Mouse (Mus musculus): ENCODE data around the gene Chuk. TPM values are rescaled to one million over a fixed set of nuclear protein-coding genes. Genes with fewer than 3 reads are reported as not detected.
"Not testable (repeated sequence)": the region's sequence is repeated elsewhere in the genome, so short reads cannot be mapped to it uniquely, and the experiment has no call there.

Gene Chuk
- polyA plus RNA-seq, 1 experiment from 2014 or later, result 19.2 TPM

DNA sequence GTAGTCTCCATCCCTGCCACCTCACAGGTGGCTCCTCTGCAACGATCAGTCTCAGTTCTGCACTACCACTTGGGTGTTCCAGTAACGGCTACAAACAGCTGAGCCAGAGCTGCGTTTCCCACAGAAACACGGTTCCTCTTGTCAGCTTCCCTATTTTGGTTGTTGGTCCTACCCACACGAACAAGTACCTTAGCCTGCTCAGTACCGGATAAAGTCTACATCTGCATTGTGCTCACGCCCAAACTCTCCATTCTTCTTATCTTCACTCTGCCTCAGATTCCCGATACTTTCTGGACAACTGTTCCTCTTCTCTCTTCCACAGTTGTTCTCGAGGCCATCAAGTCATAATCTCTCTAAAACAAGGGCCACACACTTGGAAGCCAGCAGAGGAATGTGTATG is 37.1 kb upstream of the Chuk start:
- peaks cover 18% of the 10 kb centered on the region for H3K4me1 ChIP-seq (ENCODE audit: control insufficient read depth, low read depth, low read length)
- WGBS (ENCODE audit: insufficient replicate concordance), result 28% methylated on average over 9 of the region's 9 CpGs
- H3K4me2 ChIP-seq (ENCODE audit: low read depth, low read length), result no peak overlapping the region
- ATAC-seq (ENCODE audit: low read depth), result no peak
- H3K27ac ChIP-seq (ENCODE audit: low read length), result no peak overlapping the region
- no peaks in the 10 kb centered on the region for H3K27me3 ChIP-seq (ENCODE audit: control insufficient read depth, insufficient read depth, low read depth, low read length)
- no peak overlapping the region for H3K4me3 ChIP-seq (ENCODE audit: low read depth, low read length)
- H3K36me3 ChIP-seq (ENCODE audit: control insufficient read depth, insufficient read depth), result peaks cover 11% of the 10 kb centered on the region
- no peaks in the 10 kb centered on the region for H3K9me3 ChIP-seq (replicated peaks; ENCODE audit: control insufficient read depth, low read length)
- H3K9ac ChIP-seq (ENCODE audit: low read depth, low read length), result no peak overlapping the region

DNA sequence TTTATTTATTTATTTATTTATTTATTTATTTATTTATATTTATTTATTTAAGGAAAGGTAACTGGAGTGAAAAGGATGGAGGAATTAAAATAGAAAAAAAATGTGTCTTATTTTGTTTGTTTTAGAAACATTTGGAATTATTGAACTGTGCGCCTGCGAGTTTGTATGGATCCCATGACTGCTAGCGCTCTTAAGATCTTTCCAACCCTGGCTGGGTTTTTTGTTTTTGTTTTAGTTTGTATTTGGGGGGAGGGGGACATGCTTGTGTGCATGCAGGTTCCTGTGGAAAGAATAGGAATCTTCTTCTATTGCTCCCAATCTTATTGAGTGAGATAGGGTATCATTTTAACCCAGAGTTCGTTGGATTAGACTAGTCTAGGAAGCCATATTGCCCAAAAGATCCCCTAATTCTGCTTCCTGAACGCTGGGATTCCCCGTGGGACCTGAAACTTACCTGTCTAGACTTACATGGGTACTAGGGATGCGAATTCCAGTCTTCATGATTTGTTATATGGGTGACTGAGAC is 28.7 kb upstream of the Chuk start:
- Histone ChIP-seq H3K4me2 (ENCODE audit: low read depth, low read length) (peak overlapping the region; percentile 90), H3K27ac (ENCODE audit: low read length) (no peak overlapping the region), H3K4me1 (ENCODE audit: control insufficient read depth, low read depth, low read length) (peaks cover 13% of the 10 kb centered on the region), H3K36me3 (ENCODE audit: control insufficient read depth, insufficient read depth) (peaks cover 3% of the 10 kb centered on the region), H3K27me3 (ENCODE audit: control insufficient read depth, insufficient read depth, low read depth, low read length) (no peaks in the 10 kb centered on the region), H3K9me3 (replicated peaks; ENCODE audit: control insufficient read depth, low read length) (no peaks in the 10 kb centered on the region), H3K9ac (ENCODE audit: low read depth, low read length) (peak overlapping the region; percentile 13; the same call in 1 of the 2 replicates), H3K4me3 (ENCODE audit: low read depth, low read length) (peak overlapping the region; percentile 98)
- WGBS (ENCODE audit: insufficient replicate concordance), result 30% methylated on average over 7 of the region's 7 CpGs
- ATAC-seq (ENCODE audit: low read depth), result no peak

DNA sequence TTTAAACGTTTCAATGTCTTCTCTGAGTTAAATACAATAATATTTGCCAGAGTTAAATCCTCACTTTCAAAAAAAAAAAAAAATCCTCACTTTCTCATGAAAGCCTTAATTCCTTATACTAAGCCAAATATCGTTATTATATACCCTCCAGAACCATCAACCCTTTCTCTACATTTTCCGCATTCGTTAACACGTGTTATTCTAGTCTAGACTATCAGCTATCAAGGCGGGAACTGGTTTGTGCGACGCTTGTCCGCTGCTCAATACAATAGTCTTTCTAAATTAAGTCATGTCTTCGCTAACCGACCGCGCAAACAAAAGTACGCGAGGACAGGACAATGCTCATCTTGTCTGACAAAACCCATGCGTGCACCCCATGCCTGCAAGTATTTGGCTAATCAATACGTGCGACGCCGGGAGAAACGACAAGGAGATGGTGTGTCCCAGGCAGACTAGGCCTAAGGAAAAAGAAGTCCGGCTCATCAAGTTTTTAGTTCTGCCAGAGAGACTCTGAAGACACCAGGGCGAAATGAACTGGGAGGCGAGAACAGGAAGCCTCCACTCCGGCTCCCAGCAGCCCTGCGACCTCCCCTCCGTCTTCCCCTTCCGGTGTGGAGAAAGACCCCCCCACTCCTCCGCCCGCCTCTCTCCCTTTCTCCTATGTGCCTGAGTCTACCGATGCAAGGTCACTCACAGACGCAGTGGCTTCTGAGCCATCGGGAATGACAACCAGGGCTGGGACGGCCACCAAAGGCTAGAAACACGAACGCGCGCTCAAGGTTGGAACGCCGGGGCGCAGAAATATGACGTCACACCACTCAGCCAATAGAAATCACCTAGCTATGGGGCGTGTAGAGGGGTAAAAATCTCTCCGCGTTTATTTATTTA is 28.0 kb upstream of the Chuk start, which contains the start of gene Cwf19l1:
Cwf19l1 (minus strand) TSS at position 805 of the 888 bp plus-strand sequence.
- WGBS (ENCODE audit: insufficient replicate concordance), result under 1% methylated on average over 45 of the region's 45 CpGs
- Histone ChIP-seq H3K4me2 (ENCODE audit: low read depth, low read length) (peak within 1 kb of the TSS; percentile 90), H3K9ac (ENCODE audit: low read depth, low read length) (peak within 1 kb of the TSS; percentile 77), H3K4me1 (ENCODE audit: control insufficient read depth, low read depth, low read length) (peaks cover 13% of the 10 kb centered on the region), H3K36me3 (ENCODE audit: control insufficient read depth, insufficient read depth) (peaks cover 7% of the 10 kb centered on the region), H3K9me3 (replicated peaks; ENCODE audit: control insufficient read depth, low read length) (no peaks in the 10 kb centered on the region), H3K4me3 (ENCODE audit: low read depth, low read length) (peak within 1 kb of the TSS; percentile 98), H3K27ac (ENCODE audit: low read length) (peak within 1 kb of the TSS; percentile 86), H3K27me3 (ENCODE audit: control insufficient read depth, insufficient read depth, low read depth, low read length) (no peaks in the 10 kb centered on the region)
- peak; percentile 88 for ATAC-seq (ENCODE audit: low read depth)

DNA sequence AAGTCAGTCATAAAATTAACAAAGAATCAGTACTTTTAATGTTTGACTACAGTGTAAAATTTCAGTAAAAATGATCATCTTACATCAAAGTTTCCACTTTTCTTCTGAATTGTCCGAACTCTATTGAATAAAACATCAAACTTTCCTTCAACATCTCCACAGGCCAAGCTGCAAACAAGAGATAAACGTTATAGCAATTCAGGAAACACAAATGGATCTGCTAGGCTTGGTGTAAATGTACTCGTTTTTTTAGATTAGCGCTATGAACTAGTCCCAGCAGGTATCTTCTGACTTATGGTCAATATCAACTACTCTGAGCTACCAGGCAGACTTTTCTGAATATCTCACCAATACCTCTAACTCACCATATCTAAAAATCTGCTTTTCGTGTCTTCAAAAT is 25.6 kb upstream of the Chuk start:
- Histone ChIP-seq H3K4me1 (ENCODE audit: control insufficient read depth, low read depth, low read length) (peaks cover 13% of the 10 kb centered on the region), H3K9ac (ENCODE audit: low read depth, low read length) (no peak overlapping the region), H3K9me3 (replicated peaks; ENCODE audit: control insufficient read depth, low read length) (no peaks in the 10 kb centered on the region), H3K36me3 (ENCODE audit: control insufficient read depth, insufficient read depth) (peaks cover 12% of the 10 kb centered on the region), H3K4me3 (ENCODE audit: low read depth, low read length) (no peak overlapping the region), H3K27ac (ENCODE audit: low read length) (no peak overlapping the region), H3K27me3 (ENCODE audit: control insufficient read depth, insufficient read depth, low read depth, low read length) (no peaks in the 10 kb centered on the region), H3K4me2 (ENCODE audit: low read depth, low read length) (no peak overlapping the region)
- no peak for ATAC-seq (ENCODE audit: low read depth)
- WGBS (ENCODE audit: insufficient replicate concordance), result 64% methylated on average over 5 of the region's 5 CpGs

DNA sequence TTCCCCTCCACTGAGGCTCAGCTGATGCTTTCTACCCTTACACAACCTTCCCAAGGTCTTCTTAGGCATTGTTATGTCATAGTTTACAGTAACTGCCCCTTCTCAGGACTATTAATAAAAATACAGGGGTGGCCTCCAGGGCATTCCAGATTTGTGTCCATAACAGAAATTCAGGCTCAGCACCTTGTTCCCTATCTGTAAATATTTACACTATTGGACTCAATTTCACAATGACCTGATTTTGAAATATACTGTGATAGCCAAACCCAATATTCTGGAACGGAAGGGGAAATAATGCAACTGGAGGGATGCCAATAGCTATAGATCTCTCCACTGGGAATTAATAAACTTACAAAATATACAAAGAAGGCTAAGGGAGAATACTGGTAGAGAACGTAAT is 21.3 kb upstream of the Chuk start:
- Histone ChIP-seq H3K27me3 (ENCODE audit: control insufficient read depth, insufficient read depth, low read depth, low read length) (no peaks in the 10 kb centered on the region), H3K9me3 (replicated peaks; ENCODE audit: control insufficient read depth, low read length) (no peaks in the 10 kb centered on the region), H3K36me3 (ENCODE audit: control insufficient read depth, insufficient read depth) (peaks cover 39% of the 10 kb centered on the region), H3K27ac (ENCODE audit: low read length) (no peak overlapping the region), H3K9ac (ENCODE audit: low read depth, low read length) (no peak overlapping the region), H3K4me3 (ENCODE audit: low read depth, low read length) (no peak overlapping the region), H3K4me1 (ENCODE audit: control insufficient read depth, low read depth, low read length) (peaks cover 3% of the 10 kb centered on the region), H3K4me2 (ENCODE audit: low read depth, low read length) (no peak overlapping the region)
- ATAC-seq (ENCODE audit: low read depth), result peak; percentile 32; the same call in 1 of the 2 replicates
- 79% methylated on average over 2 of the region's 2 CpGs for WGBS (ENCODE audit: insufficient replicate concordance)

DNA sequence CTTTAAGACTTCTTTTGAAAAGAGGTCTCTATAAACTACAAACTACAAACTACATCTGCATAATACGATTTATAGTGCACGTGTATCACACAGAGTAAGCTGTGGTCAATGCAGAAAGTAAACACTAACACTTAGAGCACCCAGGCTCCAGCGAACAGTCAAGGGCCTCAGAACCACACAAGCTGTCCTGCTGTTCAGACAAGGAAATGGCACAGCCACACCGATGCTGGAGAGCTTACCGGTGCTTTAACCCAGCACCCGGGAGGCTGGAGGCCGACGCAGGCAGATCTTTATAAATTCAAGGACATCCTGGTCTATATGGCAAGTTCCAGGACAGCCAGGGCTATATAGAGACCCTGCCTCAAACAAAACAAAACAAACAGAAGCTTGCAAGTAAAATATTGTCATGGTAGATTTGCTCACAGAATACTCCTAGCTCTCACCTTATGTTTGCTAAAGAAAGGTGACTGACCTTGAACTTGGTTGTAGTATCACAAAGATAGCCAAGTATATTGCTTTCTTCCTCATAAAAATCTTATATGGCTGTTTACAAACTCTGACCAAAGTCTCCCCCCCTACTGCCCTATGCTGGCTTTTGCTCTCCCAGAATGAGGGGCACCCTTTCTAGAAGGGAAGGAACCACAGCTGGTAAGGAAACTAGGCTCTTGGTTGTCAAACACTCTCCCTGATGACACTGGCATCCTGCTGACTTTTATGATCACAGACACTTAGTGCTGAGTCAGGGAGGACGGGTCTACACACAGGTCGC is 20.6 kb upstream of the Chuk start:
- H3K27me3 ChIP-seq (ENCODE audit: control insufficient read depth, insufficient read depth, low read depth, low read length), result no peaks in the 10 kb centered on the region
- no peak overlapping the region for H3K9ac ChIP-seq (ENCODE audit: low read depth, low read length)
- H3K9me3 ChIP-seq (replicated peaks; ENCODE audit: control insufficient read depth, low read length), result no peaks in the 10 kb centered on the region
- H3K4me2 ChIP-seq (ENCODE audit: low read depth, low read length), result no peak overlapping the region
- peaks cover 45% of the 10 kb centered on the region for H3K36me3 ChIP-seq (ENCODE audit: control insufficient read depth, insufficient read depth)
- H3K4me1 ChIP-seq (ENCODE audit: control insufficient read depth, low read depth, low read length), result no peaks in the 10 kb centered on the region; the same call in 1 of the 2 replicates
- no peak overlapping the region for H3K4me3 ChIP-seq (ENCODE audit: low read depth, low read length)
- no peak for ATAC-seq (ENCODE audit: low read depth)
- 78% methylated on average over 10 of the region's 10 CpGs for WGBS (ENCODE audit: insufficient replicate concordance)
- 0 out of 2 replicates have a peak overlapping the region, but pooled peaks have one; percentile 12 for H3K27ac ChIP-seq (ENCODE audit: low read length)

DNA sequence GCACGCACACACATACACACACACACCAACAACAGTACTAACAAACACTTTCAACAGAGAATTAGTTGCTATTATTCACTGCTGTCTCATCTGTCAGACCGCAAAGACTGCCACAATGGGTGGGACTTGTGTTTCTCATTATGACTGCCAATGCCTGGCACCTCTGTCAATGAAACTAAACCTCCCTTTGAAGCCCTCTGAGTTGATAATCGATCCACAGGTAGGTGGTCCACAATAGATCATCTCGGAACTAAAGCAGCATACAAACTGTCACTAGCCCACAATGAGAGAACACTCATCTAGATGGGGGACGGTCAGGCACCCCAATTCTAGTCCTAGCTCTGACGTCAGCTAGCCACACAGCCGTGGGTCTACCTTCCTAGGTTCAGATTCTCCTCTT is 13.9 kb upstream of the Chuk start:
- Histone ChIP-seq H3K4me1 (ENCODE audit: control insufficient read depth, low read depth, low read length) (no peaks in the 10 kb centered on the region; the same call in 1 of the 2 replicates), H3K4me3 (ENCODE audit: low read depth, low read length) (no peak overlapping the region), H3K36me3 (ENCODE audit: control insufficient read depth, insufficient read depth) (peaks cover 44% of the 10 kb centered on the region), H3K4me2 (ENCODE audit: low read depth, low read length) (no peak overlapping the region), H3K9ac (ENCODE audit: low read depth, low read length) (no peak overlapping the region), H3K9me3 (replicated peaks; ENCODE audit: control insufficient read depth, low read length) (no peaks in the 10 kb centered on the region), H3K27me3 (ENCODE audit: control insufficient read depth, insufficient read depth, low read depth, low read length) (no peaks in the 10 kb centered on the region), H3K27ac (ENCODE audit: low read length) (no peak overlapping the region)
- WGBS (ENCODE audit: insufficient replicate concordance), result 78% methylated on average over 7 of the region's 7 CpGs
- no peak for ATAC-seq (ENCODE audit: low read depth)

DNA sequence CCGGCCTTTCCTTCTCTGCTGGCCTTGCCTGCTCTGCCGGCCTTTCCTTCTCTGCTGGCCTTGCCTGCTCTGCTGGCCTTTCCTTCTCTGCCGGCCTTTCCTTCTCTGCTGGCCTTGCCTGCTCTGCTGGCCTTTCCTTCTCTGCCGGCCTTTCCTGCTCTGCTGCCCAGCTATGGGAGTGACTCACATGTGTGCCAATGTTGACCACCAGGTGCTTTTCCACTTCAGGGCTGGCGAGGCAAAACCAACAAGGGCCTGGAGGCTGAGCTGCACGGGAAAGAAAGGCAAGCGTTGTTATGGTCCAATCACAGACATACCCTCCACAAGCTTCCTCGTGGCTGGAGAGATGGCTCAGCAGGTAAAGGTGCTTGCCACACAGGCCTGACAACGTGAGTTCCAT is 13.4 kb upstream of the Chuk start:
- not testable (repeated sequence) for H3K4me1 ChIP-seq (ENCODE audit: control insufficient read depth, low read depth, low read length); H3K9me3 ChIP-seq (replicated peaks; ENCODE audit: control insufficient read depth, low read length); H3K4me3 ChIP-seq (ENCODE audit: low read depth, low read length); H3K4me2 ChIP-seq (ENCODE audit: low read depth, low read length); H3K27ac ChIP-seq (ENCODE audit: low read length); H3K27me3 ChIP-seq (ENCODE audit: control insufficient read depth, insufficient read depth, low read depth, low read length); ATAC-seq (ENCODE audit: low read depth); H3K9ac ChIP-seq (ENCODE audit: low read depth, low read length)
- peaks cover 44% of the 10 kb centered on the region for H3K36me3 ChIP-seq (ENCODE audit: control insufficient read depth, insufficient read depth)
- 83% methylated on average over 7 of the region's 9 CpGs for WGBS (ENCODE audit: insufficient replicate concordance)

All from liver, embryonic 16.5 days (tissue).